Mouse (Mus musculus) lung, postnatal 0 days (tissue): Measurements from ENCODE around the gene Gm16503.

Experiments
- CTCF ChIP-seq: IDR thresholded peaks from 2 replicates; pipeline ENCODE4 v1.5.1; 2016; ENCODE audit warnings: antibody characterized with exemption, mild to moderate bottlenecking
- EP300 ChIP-seq: IDR thresholded peaks from 2 replicates; pipeline ENCODE4 v1.6.1; 2016; ENCODE audit warnings: antibody characterized with exemption, mild to moderate bottlenecking, control low read depth

DNA sequence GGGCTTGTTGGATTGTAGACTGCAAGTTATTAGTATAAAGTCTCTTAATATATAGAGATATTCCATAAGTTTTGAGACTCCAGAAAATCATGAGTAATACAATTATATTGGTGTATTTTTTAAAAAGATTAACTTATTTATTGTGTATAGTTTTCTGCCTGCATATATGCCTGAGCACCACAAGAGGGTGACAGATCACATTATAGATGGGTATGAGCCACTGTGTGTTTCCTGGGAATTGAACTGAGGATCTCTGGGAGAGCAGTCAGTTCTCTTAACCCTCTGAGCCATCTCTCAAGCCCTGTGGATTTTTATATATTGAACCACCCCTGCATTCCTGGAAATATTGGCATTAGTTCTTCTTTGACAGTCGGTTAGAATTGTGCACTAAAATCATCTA lies 9.7 kb upstream of the Gm16503 start:
- no peak for TF ChIP-seq EP300
- no peak; the same call in 1 of the 2 replicates for TF ChIP-seq CTCF
